Mouse (Mus musculus): Measurements from ENCODE around the gene Tnfsf13. TPM values are rescaled to one million over a fixed set of nuclear protein-coding genes. Genes with fewer than 3 reads are reported as not detected.

Tnfsf13 gene
- total and polyA plus RNA-seq, 3 experiments: 0.13 to 0.19 TPM; not detected in 1

- H3K27ac ChIP-seq (ENCODE audit: control insufficient read depth, low read depth, low read length): no peak overlapping the region
- no peaks in the 10 kb centered on the region for H3K27me3 ChIP-seq (ENCODE audit: control insufficient read depth in 1 of 2, insufficient read depth in 2 of 2, low read length in 2 of 2)
- TF ChIP-seq ELF1 (IDR thresholded peaks at IDR 0.05; ENCODE audit: low read depth, low read length) (no peak), CHD1 (IDR thresholded peaks at IDR 0.05; ENCODE audit: low read depth, low read length) (no peak), MAX (IDR thresholded peaks at IDR 0.05; ENCODE audit: low read length) (no peak), ETS1 (IDR thresholded peaks at IDR 0.05; ENCODE audit: low read depth, low read length) (no peak), MYC (IDR thresholded peaks at IDR 0.05; ENCODE audit: low read depth, low read length) (no peak), NELFE (IDR thresholded peaks at IDR 0.05; ENCODE audit: low read depth, low read length) (no peak), NRF1 (IDR thresholded peaks at IDR 0.05; ENCODE audit: insufficient read depth, low read depth, low read length, poor library complexity, severe bottlenecking) (no peak), GABPA (IDR thresholded peaks at IDR 0.05; ENCODE audit: low read depth, low read length) (no peak), SMC3 (IDR thresholded peaks at IDR 0.05; ENCODE audit: low read depth, low read length) (no peak), RAD21 (IDR thresholded peaks at IDR 0.05; ENCODE audit: low read depth, low read length) (no peak), HCFC1 (IDR thresholded peaks at IDR 0.05; ENCODE audit: low read depth, low read length) (no peak), MAZ (IDR thresholded peaks at IDR 0.05; ENCODE audit: low read depth, low read length) (no peak), TAL1 (IDR thresholded peaks at IDR 0.05; ENCODE audit: low read length) (no peak), TBP (IDR thresholded peaks at IDR 0.05; ENCODE audit: low read depth, low read length) (no peak)
These were observed 6.7 kb upstream of the Tnfsf13 start for GRCm38 (mm10) chr11:69692196-69692811.

GRCm38 (mm10) chr11:69689891-69690290, 4.3 kb upstream of the Tnfsf13 start:
- TF ChIP-seq CHD1 (IDR thresholded peaks at IDR 0.05; ENCODE audit: low read depth, low read length): no peak
- TF ChIP-seq JUND (IDR thresholded peaks at IDR 0.05; ENCODE audit: low read depth, low read length): no peak
- no peak for TF ChIP-seq NELFE (IDR thresholded peaks at IDR 0.05; ENCODE audit: low read depth, low read length)
- no peak for TF ChIP-seq ZKSCAN1 (IDR thresholded peaks at IDR 0.05; ENCODE audit: low read depth, low read length)
- TF ChIP-seq ZMIZ1 (IDR thresholded peaks at IDR 0.05; ENCODE audit: low read depth, low read length): no peak
- no peak for TF ChIP-seq MEF2A (IDR thresholded peaks at IDR 0.05; ENCODE audit: extremely low read depth, insufficient replicate concordance, low read depth, low read length, poor library complexity, severe bottlenecking)
- TF ChIP-seq SMC3 (IDR thresholded peaks at IDR 0.05; ENCODE audit: low read depth, low read length): no peak
- no peak for TF ChIP-seq SIN3A (IDR thresholded peaks at IDR 0.05; ENCODE audit: low read length)
- no peak for TF ChIP-seq ELF1 (IDR thresholded peaks at IDR 0.05; ENCODE audit: low read depth, low read length)
- TF ChIP-seq KAT2A (conservative IDR thresholded peaks at IDR 0.05; ENCODE audit: low read depth, low read length): no peak
- no peak for TF ChIP-seq USF1 (IDR thresholded peaks at IDR 0.05; ENCODE audit: low read depth, low read length)
- no peak for TF ChIP-seq TAL1 (IDR thresholded peaks at IDR 0.05; ENCODE audit: low read length)
- no peak for TF ChIP-seq GATA1 (IDR thresholded peaks at IDR 0.05; ENCODE audit: low read depth, low read length)
- TF ChIP-seq MXI1 (IDR thresholded peaks at IDR 0.05; ENCODE audit: low read depth, low read length): no peak
- no peak overlapping the region for H3K4me3 ChIP-seq (ENCODE audit: control insufficient read depth in 1 of 2, insufficient read depth in 1 of 2, low read depth in 2 of 2, low read length in 2 of 2)
- H3K4me1 ChIP-seq (ENCODE audit: control insufficient read depth in 1 of 2, insufficient read depth in 2 of 2, low read length in 2 of 2): peaks cover 0 to 11% of the 10 kb centered on the region in 2 experiments; a peak in 2 of 4 replicates
- H3K79me2 ChIP-seq (ENCODE audit: control insufficient read depth, insufficient read depth, low read length, poor library complexity): no peaks in the 10 kb centered on the region
- no peak overlapping the region for H3K9ac ChIP-seq (ENCODE audit: control insufficient read depth, low read depth, low read length, poor library complexity, severe bottlenecking)
- H3K9me3 ChIP-seq (replicated peaks; ENCODE audit: insufficient read depth, low read length): no peaks in the 10 kb centered on the region
- no peak for DNase-seq (ENCODE audit: low read depth, low spot score)
- H3K27ac ChIP-seq (ENCODE audit: control insufficient read depth, low read depth, low read length): no peak overlapping the region
- H3K36me3 ChIP-seq (ENCODE audit: control insufficient read depth in 1 of 2, insufficient read depth in 2 of 2, low read length in 2 of 2): no peaks in the 10 kb centered on the region
- H3K27me3 ChIP-seq (ENCODE audit: control insufficient read depth in 1 of 2, insufficient read depth in 2 of 2, low read length in 2 of 2): no peaks in the 10 kb centered on the region

More at GRCm38 (mm10) chr11:69692196-69692811, 6.7 kb upstream of the Tnfsf13 start:
- no peak for DNase-seq (ENCODE audit: low read depth, low spot score)
- Histone ChIP-seq H3K9me3 (replicated peaks; ENCODE audit: insufficient read depth, low read length) (no peaks in the 10 kb centered on the region), H3K9ac (ENCODE audit: control insufficient read depth, low read depth, low read length, poor library complexity, severe bottlenecking) (no peak overlapping the region), H3K4me1 (ENCODE audit: control insufficient read depth in 1 of 2, insufficient read depth in 2 of 2, low read length in 2 of 2) (peaks cover 0 to 6% of the 10 kb centered on the region in 2 experiments; a peak in 1 of 4 replicates), H3K36me3 (ENCODE audit: control insufficient read depth in 1 of 2, insufficient read depth in 2 of 2, low read length in 2 of 2) (no peaks in the 10 kb centered on the region), H3K79me2 (ENCODE audit: control insufficient read depth, insufficient read depth, low read length, poor library complexity) (no peaks in the 10 kb centered on the region), H3K4me3 (ENCODE audit: control insufficient read depth in 1 of 2, insufficient read depth in 1 of 2, low read depth in 2 of 2, low read length in 2 of 2) (no peak overlapping the region)

Measured in MEL (cell line).